Mouse (Mus musculus) brain, adult 10 weeks (tissue): ENCODE results near the gene Dhx16. TPM values are rescaled to one million over a fixed set of nuclear protein-coding genes. Genes with fewer than 3 reads are reported as not detected.

Experiments used
- polyA plus RNA-seq: library from polyadenylated mRNA; stranded (reverse); fragments of 350-450 nt; fragmentation: Illumina TruSeq; extraction: RNeasy Lipid Tissue Mini Kit (QIAGEN cat#74804); gene quantifications from one replicate; pipeline ENCODE4 v1.2.3, GENCODE M21; 2015; ENCODE audit warnings: low read depth, low replicate concordance

Dhx16 gene
- polyA plus RNA-seq, result 27.2 TPM

DNA sequence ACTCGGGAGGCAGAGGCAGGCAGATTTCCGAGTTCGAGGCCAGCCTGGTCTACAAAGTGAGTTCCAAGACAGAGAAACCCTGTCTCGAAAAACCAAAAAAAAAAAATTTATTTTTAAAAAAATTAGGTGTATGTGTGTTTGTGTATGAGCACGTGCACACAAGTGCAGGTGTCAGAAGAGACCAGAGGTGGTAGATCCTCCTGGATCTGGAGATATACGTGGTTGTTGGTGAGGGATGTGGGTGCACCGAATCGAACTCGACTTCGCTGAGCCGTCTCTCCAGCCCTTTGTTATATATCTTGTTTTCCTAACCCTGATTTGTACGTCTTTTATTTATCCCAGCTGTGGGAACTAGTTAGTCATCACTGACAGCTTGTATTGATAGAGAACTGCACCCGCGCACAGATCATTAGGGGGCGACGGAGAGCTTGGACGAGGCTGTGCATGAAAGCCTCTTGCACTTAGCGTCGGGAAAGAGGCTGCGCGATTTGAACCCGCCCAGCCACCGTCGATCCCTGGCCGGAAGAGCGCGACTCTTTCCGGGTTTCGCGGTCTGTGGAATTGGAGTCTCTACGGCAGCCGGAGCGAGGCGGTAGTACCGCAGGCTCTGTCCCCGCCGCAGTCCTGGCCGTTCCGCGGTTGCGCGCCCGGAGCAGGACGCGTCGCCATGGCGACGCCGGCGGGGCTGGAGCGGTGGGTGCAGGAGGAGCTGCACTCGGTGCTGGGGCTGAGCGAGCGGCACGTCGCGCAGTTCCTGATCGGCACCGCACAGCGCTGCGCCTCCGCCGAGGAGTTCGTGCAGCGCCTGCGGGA lies at the start of gene Dhx16:
Gene Dhx16, plus strand, starts transcription at position 575 of the 813 bp plus-strand sequence.

GRCm38 (mm10) chr17:35838122-35838544 lies 41.5 kb upstream of the Dhx16 start, which contains the start of gene Tubb5:
Gene Tubb5 (minus strand): TSS chr17:35838306.

GRCm38 (mm10) chr17:35841076-35841950 lies 38.3 kb upstream of the Dhx16 start, which contains the start of gene Mdc1:
Gene Mdc1 (plus strand): TSS chr17:35841515.

DNA sequence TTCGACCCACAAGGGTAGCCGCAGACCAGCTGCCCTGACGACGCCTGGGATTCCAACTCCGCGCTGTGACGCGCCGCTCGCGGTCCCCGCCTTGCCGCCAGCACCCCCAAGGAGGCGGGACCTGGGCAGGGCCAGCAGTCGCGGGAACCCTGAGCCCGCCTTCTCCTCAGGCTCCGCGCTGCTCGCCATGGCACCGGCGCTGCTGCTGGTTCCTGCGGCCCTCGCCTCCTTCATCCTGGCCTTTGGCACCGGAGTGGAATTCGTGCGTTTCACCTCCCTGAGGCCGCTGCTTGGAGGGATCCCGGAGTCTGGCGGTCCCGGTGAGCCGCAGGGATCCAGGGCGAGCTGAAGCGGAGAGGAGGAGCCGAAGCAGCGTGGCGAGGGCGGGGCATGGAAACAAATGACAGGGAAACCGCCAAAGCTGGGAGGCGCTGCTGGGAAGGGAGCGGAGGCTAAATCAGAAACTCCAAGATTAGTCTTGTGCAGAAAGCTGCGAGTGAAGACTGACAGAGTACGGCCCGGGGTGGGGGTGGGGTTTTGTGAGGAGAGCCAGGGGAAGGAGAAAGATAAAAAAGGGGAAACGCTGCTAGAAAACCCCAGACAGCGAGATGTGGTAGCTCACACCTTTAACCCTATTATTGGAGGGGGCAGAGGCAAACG lies 18.3 kb upstream of the Dhx16 start, which contains the start of gene Nrm:
Gene Nrm, plus strand, starts transcription at position 121 of the 660 bp plus-strand sequence.

GRCm38 (mm10) chr17:35865481-35866280 lies 13.9 kb upstream of the Dhx16 start, which contains the start of gene Ppp1r18:
Gene Ppp1r18 (plus strand): TSS chr17:35865593.

DNA sequence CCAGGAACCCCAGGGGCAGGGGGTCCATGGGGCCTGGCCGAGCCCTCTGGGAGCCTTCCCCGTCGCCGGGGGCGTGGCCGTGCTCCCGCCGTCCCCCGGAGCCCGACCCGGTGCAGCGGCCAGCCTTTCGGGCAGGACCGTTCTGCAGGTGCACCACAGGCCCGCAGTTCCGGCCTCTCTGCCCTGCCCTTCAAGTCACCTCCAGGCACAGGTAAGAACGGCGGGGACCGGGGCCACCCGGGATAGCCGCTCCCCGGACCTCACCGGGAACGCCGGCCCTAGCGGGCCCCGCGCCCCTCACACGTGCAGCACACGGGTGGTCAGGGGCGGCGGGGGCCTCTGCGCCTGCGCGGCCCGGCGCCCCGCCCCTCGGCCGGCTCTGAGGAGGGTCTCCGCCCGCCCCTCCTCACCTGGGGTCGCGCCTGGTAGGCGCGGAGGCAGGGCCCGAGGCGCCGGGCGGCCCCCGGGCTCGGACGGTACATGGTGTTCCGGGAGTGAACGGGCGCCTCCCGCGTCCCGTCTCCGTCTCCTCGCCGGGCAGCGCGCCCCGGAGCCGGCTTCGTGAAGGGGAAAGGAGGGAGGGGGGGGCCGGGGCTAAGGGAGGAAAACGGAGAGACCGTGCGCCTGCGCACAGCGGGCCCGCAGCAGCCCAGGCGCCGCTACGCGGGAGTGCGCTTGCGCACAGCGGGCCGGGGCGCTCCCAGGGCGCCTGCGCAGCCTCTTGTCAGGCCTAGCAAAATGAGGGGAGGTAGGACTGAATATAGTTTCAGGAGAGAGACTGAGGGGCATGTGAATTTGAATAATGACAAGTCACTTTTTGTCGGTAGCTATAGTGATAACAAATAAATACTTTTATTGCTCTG lies 17.4 kb downstream of the Dhx16 start, which contains the start of gene 2310061I04Rik:
Gene 2310061I04Rik, minus strand, starts transcription at position 651 of the 863 bp plus-strand sequence.

GRCm38 (mm10) chr17:35909919-35910369 lies 30.3 kb downstream of the Dhx16 start, which contains the start of gene Atat1:
Gene Atat1 (minus strand): TSS chr17:35910075.

DNA sequence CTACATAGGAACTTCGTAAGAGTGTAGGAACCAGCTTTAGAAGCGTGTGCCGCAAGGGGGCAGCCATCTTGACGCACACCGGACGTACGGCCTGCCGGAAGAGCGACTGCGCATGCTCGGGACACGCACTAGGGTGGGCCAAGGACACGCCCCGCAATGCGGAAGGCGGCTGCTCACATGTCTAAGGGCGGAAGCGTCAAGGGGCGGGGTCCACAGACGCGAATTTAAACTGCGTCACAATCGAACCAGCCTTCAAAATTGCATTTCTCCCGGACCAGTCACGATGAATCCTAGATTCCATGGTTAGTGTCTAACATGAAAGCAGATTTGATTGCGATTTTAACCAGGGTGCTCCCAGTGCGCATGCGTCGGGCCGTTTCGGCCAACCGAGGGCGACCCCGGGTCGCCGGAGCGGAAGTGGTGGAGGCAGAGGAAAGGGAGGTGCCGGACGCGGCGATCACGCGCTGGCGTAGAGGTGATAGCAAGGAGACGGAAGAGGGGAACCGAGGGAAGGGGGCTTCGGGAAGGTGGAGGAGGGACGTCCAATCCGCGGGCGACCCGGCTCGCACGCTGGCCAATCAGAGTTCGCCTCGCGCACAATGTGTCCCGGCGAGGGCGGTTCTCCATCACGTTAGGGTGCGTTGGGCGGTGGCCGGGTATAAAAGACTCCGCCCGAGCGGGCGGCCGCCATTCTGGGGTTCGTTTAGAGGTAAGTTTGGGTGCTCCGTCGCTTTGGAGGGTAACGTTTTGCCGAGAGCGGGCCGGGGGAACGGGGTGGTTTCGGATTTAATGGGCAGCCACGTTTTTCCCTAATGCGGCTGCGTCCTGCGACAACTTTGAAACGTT lies 36.9 kb downstream of the Dhx16 start, which contains the start of the genes Mrps18b and Ppp1r10:
Gene Mrps18b, minus strand, starts transcription at position 93 of the 846 bp plus-strand sequence.
Gene Ppp1r10, plus strand, starts transcription at position 138 of the 846 bp plus-strand sequence.

Other genes with a start within 250 kb of the Dhx16 start
- gene Mucl3, start 236.1 kb upstream of the Dhx16 start, polyA plus RNA-seq, result not detected
- 20.2 TPM for gene Vars2, start 212.2 kb upstream of the Dhx16 start, polyA plus RNA-seq
- 19.8 TPM for gene Gtf2h4, start 206.1 kb upstream of the Dhx16 start, polyA plus RNA-seq
- gene Ddr1, start 175.2 kb upstream of the Dhx16 start, polyA plus RNA-seq, result 52.9 TPM
- gene Ier3, start 58.1 kb upstream of the Dhx16 start, polyA plus RNA-seq, result 14.8 TPM
- gene Flot1, start 56.6 kb upstream of the Dhx16 start, polyA plus RNA-seq, result 140 TPM
- gene Tubb5, start 41.5 kb upstream of the Dhx16 start, polyA plus RNA-seq, result 402 TPM
- gene Mdc1, start 38.3 kb upstream of the Dhx16 start, polyA plus RNA-seq, result 7.9 TPM
- 3.0 TPM for gene Nrm, start 18.5 kb upstream of the Dhx16 start, polyA plus RNA-seq
- 8.6 TPM for gene Ppp1r18, start 14.2 kb upstream of the Dhx16 start, polyA plus RNA-seq
- gene 2310061I04Rik, start 17.6 kb downstream of the Dhx16 start, polyA plus RNA-seq, result 90.2 TPM
- 53.4 TPM for gene Atat1, start 30.3 kb downstream of the Dhx16 start, polyA plus RNA-seq
- 53.1 TPM for gene Mrps18b, start 36.6 kb downstream of the Dhx16 start, polyA plus RNA-seq
- gene Ppp1r10, start 36.6 kb downstream of the Dhx16 start, polyA plus RNA-seq, result 30.3 TPM
- 64.4 TPM for gene Abcf1, start 89.9 kb downstream of the Dhx16 start, polyA plus RNA-seq
- gene Gnl1, start 100.0 kb downstream of the Dhx16 start, polyA plus RNA-seq, result 131 TPM
- gene Prr3, start 100.4 kb downstream of the Dhx16 start, polyA plus RNA-seq, result 28.9 TPM
- 2.6 TPM for gene H2-T24, start 140.7 kb downstream of the Dhx16 start, polyA plus RNA-seq
- 26.7 TPM for gene H2-T23, start 153.0 kb downstream of the Dhx16 start, polyA plus RNA-seq
- 35.7 TPM for gene H2-T22, start 162.9 kb downstream of the Dhx16 start, polyA plus RNA-seq
- gene Gm6034, start 163.1 kb downstream of the Dhx16 start, polyA plus RNA-seq, result not detected
- 0.46 TPM for gene Gm11127, start 178.6 kb downstream of the Dhx16 start, polyA plus RNA-seq
- not detected for gene Gm19684, start 241.9 kb downstream of the Dhx16 start, polyA plus RNA-seq
- not detected for gene Gm7030, start 249.6 kb downstream of the Dhx16 start, polyA plus RNA-seq